Mouse (Mus musculus) bone marrow macrophage, adult 2 months (primary cell): ENCODE measurements around the gene Fancc. TPM values are rescaled to one million over a fixed set of nuclear protein-coding genes. Genes with fewer than 3 reads are reported as not detected.

Experiments
- H3K27ac ChIP-seq: 2 replicates; pipeline ENCODE4 v1.5.1; 2012; ENCODE audit warnings: low read depth, low read length; ENCODE audit not compliant: insufficient read depth
- H3K4me1 ChIP-seq: 2 replicates; pipeline ENCODE4 v1.6.1; 2012; ENCODE audit warnings: low read length; ENCODE audit not compliant: control insufficient read depth, insufficient read depth
- H3K4me3 ChIP-seq: 2 replicates; pipeline ENCODE4 v1.5.1; 2012; ENCODE audit warnings: mild to moderate bottlenecking, low read length, moderate library complexity; ENCODE audit not compliant: insufficient read depth
- CTCF ChIP-seq: IDR thresholded peaks from 2 replicates; pipeline ENCODE4 v1.5.1; 2012; ENCODE audit warnings: low read depth, mild to moderate bottlenecking, low read length, moderate library complexity
- POLR2A ChIP-seq: IDR thresholded peaks from 2 replicates; pipeline ENCODE4 v1.6.1; 2012; ENCODE audit warnings: mild to moderate bottlenecking, low read depth, low read length, borderline replicate concordance
- polyA plus RNA-seq: library from polyadenylated mRNA; stranded (reverse); fragments of >200 nt; gene quantifications from 2 replicates; pipeline ENCODE4 v1.2.4, GENCODE M21; 2012; ENCODE audit not compliant: missing spikeins, insufficient read depth, insufficient read length

Fancc gene
- polyA plus RNA-seq, 1 experiment, result 7.6 TPM

DNA sequence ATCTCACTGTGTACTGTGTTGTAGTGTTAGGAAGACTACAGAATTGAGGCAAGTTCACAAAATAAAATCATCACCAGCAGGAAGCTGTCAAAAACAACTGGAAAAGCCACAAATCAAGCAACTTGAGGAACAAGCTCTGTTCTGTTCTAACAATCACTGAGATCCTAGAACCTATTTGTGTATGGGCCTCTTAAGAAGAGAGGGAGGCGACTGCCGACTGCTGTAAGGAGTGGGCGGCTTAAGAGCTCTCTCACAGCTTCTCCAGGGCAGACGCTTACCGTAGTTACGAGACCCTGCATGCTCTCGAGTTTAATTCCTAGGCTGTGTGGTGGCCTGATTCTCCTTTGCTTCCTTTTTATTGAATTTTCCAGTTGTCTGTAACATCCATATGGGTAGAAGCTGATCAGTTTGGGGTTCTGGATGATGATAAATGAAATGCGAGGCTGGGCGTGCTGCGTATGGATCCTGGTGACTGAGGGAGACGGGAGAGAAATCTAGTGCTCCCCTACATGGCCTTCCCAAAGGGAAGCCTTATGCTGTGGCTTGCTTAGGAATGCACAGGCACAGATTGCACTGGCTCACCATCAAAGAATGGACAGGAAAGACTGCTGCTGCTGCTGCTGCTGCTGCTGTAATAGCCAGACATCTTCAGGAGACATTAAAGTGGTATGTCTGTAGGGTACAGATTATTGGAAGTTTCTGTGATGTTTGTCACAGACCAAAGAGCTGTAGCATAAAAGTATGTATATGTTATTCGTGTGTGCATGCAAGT is 245.8 kb downstream of the Fancc start:
- TF ChIP-seq POLR2A (no peak), CTCF (no peak)
- H3K4me3 ChIP-seq, result no peak overlapping the region
- peaks cover 81% of the 10 kb centered on the region for H3K4me1 ChIP-seq
- peak overlapping the region; percentile 50 for H3K27ac ChIP-seq

- H3K27ac ChIP-seq, result peak overlapping the region; percentile 50
- peaks cover 75% of the 10 kb centered on the region for H3K4me1 ChIP-seq
- no peak overlapping the region for H3K4me3 ChIP-seq
- TF ChIP-seq CTCF (no peak), POLR2A (no peak)
Observed at GRCm38 (mm10) chr13:63250441-63250980, 246.6 kb downstream of the Fancc start.

DNA sequence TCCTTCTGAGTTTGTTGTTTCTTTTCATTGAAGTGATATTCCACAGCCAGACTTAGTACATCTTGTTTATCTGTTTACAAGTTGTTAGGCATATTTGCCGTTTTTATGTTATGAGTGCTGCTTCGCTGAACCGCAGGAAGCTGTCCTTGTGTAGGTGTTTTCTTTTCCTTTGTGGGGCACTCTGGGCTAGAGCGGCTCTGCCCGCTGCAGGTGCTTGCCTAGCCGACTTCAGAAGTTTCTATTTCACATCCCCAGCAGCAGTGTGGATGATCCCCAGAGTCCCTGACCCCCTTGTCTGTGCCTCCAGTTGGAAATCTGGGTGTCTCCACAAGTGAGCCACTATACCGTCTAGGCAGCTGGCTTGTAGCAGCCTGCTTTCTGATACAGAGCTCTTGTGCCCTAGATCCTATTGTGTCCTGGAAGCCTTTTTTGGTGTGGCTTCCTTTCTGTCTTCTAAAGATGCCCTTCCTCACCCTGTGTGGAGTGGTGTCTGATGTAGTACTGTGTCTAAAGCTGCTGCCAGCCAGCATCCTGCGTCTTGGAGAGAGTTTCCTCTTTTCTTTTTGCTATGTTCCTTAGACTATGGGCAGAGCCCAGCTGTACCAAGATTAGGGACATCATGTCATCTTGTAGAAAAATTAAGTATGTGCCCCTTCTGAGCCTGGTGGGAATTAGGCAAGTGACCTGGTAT is 247.2 kb downstream of the Fancc start:
- TF ChIP-seq POLR2A, result no peak
- TF ChIP-seq CTCF, result no peak
- Histone ChIP-seq H3K4me3 (peak overlapping the region; percentile 6; the same call in 1 of the 2 replicates), H3K4me1 (peaks cover 72% of the 10 kb centered on the region)

DNA sequence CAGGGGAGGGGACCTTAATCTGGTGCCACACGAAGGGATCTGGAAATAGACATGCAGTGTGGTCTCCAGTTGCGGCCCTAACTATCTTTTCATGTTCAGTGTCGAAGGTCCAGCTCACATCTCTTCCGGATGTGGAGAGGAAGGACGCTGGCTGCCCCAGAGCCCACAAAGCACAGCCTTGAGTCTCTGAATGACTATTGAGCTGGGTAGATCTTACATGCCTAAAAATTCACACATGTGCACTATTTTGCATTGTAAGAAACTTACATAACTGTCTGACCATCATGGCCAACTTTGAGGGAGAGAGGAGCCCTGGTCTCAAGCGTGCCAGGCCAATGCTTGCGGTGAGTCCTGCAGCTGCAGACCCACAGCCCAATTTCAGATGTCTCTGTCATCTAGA is 247.9 kb downstream of the Fancc start:
- Histone ChIP-seq H3K27ac (peak overlapping the region; percentile 54), H3K4me3 (peak overlapping the region; percentile 27; the same call in 1 of the 2 replicates), H3K4me1 (peaks cover 69% of the 10 kb centered on the region)
- TF ChIP-seq CTCF, result no peak
- TF ChIP-seq POLR2A, result no peak

More for the DNA sequence above, 247.2 kb downstream of the Fancc start:
- peak overlapping the region; percentile 54 for H3K27ac ChIP-seq

- Histone ChIP-seq H3K27ac (peak overlapping the region; percentile 54; the same call in 1 of the 2 replicates), H3K4me1 (peaks cover 63% of the 10 kb centered on the region), H3K4me3 (0 out of 2 replicates have a peak overlapping the region, but pooled peaks have one; percentile 2)
- TF ChIP-seq POLR2A, result no peak
- no peak for TF ChIP-seq CTCF
Observed at GRCm38 (mm10) chr13:63248318-63248717, 248.8 kb downstream of the Fancc start.

- TF ChIP-seq CTCF (no peak), POLR2A (no peak)
- peak overlapping the region; percentile 19; the same call in 1 of the 2 replicates for H3K4me3 ChIP-seq
- H3K27ac ChIP-seq, result peak overlapping the region; percentile 30
- H3K4me1 ChIP-seq, result peaks cover 57% of the 10 kb centered on the region
Observed at GRCm38 (mm10) chr13:63247631-63248030, 249.4 kb downstream of the Fancc start.

- no peak overlapping the region for H3K4me3 ChIP-seq
- TF ChIP-seq POLR2A (no peak), CTCF (no peak)
- peak overlapping the region; percentile 63; the same call in 1 of the 2 replicates for H3K27ac ChIP-seq
- H3K4me1 ChIP-seq, result peaks cover 53% of the 10 kb centered on the region
Observed at GRCm38 (mm10) chr13:63247041-63247440, 250.0 kb downstream of the Fancc start.

DNA sequence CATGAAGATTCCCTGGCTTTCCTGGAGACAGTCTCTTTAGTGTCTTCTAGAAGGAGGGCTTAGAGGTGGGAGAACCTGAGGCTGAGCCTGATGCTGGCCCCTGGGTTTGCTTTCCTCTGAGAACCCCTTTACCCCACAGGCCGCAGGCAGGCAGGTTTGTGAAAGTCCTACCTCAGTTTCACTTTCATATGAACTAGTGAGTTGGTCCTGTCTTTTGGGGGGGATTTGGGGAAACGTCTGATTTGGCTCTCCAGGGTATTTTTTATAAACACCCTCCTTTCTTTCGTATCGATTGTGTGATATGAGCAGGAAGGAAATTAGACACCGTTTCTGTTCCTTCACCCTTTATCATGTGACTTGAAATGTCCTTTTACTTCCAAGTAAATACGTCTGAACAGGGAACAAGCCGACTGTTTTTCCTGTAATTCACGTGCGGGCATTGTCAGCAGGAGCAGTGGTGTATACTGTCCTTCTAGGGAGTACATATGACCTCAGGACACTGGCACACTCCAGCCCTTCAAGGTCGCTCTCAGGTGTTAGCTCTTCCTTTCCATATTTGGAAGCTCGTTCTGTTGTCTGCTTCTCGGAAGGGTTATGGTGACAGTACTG is 250.6 kb downstream of the Fancc start:
- TF ChIP-seq POLR2A, result no peak
- TF ChIP-seq CTCF, result no peak
- Histone ChIP-seq H3K4me3 (peak overlapping the region; percentile 49), H3K27ac (peak overlapping the region; percentile 63), H3K4me1 (peaks cover 48% of the 10 kb centered on the region)

DNA sequence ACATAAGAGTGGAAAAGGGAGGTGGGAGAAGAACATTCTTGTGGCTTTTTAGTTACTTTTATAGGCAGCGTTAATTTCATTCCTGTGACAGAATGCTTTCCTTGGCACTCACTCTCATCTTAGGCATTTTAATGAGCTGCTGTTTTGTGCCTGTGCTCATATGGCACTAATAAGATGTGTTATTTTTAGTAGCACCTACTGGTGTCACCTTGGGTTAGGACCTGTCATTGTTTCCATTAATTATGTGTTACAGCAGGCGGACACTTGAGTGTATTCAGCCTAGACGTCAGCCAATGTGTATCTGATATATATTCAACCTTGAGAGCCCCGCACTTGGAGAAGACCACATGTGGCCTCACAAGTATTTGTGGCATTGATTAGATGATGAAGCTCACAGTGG is 251.3 kb downstream of the Fancc start:
- peak overlapping the region; percentile 49; the same call in 1 of the 2 replicates for H3K4me3 ChIP-seq
- peaks cover 42% of the 10 kb centered on the region for H3K4me1 ChIP-seq
- no peak overlapping the region for H3K27ac ChIP-seq
- TF ChIP-seq CTCF (no peak), POLR2A (no peak)

DNA sequence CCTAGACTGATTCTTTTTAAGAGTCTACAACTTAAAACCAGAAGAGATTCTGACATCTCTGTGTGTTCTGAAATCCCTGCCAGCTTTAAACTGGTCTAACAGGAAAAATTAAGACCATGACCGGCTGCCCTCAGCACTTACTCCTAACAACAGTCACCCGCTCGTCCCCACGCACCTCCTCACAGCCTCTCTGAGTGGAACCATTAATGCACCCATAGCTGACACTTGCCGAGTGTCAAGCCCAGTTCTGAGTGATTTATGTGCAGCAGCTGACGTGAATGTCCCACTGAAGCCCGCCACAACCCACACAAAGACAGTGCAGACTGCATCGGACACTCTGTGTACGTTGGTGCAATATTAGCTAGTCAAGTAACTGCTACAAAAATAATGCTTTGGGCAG is 251.9 kb downstream of the Fancc start:
- TF ChIP-seq POLR2A (no peak), CTCF (no peak)
- H3K4me1 ChIP-seq, result peaks cover 36% of the 10 kb centered on the region
- H3K4me3 ChIP-seq, result peak overlapping the region; percentile 11; the same call in 1 of the 2 replicates
- H3K27ac ChIP-seq, result peak overlapping the region; percentile 18; the same call in 1 of the 2 replicates
